Mouse (Mus musculus): Measurements from ENCODE around the gene Lhpp.

DNA sequence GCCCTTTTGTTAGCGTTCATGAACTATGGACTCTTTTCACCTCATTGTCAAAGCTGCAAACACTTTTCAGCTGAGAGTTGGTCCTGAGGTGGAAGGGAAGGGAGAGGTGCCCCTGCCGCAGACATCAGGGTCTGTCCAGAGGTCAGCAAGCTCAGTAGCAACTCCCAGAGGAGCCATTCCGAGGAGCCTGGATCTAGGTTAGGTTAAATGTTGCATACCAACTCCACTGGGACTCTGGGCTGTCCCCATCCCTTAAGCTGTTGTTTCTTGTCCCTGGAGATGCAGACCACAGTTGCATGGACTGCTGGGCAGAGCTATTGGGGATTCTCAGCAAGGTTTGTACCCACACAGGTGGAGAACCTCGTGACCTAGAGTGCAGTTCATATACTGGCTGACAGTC is 88.7 kb downstream of the Lhpp start:
- TF ChIP-seq CTCF (IDR thresholded peaks at IDR 0.05; ENCODE audit: low read depth) (no peak), EP300 (IDR thresholded peaks at IDR 0.05; ENCODE audit: low read depth) (no peak)
